Mouse (Mus musculus) bone marrow macrophage, adult 2 months (primary cell): Measurements from ENCODE around the gene Ripk3.

Experiments
- CTCF ChIP-seq: IDR thresholded peaks from 2 replicates; pipeline ENCODE4 v1.5.1; 2012; ENCODE audit warnings: low read depth, mild to moderate bottlenecking, low read length, moderate library complexity
- POLR2A ChIP-seq: IDR thresholded peaks from 2 replicates; pipeline ENCODE4 v1.6.1; 2012; ENCODE audit warnings: mild to moderate bottlenecking, low read depth, low read length, borderline replicate concordance

DNA sequence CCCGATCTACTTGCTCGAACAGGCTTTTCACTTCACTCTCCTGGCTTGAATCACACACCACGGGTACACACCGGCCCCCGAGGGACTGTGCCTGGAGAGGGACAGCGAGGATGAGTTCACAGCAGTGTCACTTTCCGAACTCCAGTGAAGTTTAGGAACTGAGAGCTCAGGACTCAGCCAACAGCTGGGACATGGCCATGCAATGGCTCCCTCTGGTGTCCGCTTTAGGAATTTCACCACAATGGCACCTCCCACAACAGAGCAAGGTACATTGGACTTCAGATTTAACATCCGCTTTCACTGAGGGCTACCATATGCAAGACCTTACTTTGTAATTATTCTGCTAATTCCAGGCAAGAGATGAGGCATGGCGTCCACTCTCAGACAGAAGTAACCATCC, 45.0 kb downstream of the Ripk3 start:
- peak; percentile 68 for TF ChIP-seq CTCF
- no peak for TF ChIP-seq POLR2A
